Mouse (Mus musculus): ENCODE results near the gene Ttc28. TPM values are rescaled to one million over a fixed set of nuclear protein-coding genes. Genes with fewer than 3 reads are reported as not detected.

Gene Ttc28
- polyA plus RNA-seq, 2 experiments, result 0.48 to 0.81 TPM

DNA sequence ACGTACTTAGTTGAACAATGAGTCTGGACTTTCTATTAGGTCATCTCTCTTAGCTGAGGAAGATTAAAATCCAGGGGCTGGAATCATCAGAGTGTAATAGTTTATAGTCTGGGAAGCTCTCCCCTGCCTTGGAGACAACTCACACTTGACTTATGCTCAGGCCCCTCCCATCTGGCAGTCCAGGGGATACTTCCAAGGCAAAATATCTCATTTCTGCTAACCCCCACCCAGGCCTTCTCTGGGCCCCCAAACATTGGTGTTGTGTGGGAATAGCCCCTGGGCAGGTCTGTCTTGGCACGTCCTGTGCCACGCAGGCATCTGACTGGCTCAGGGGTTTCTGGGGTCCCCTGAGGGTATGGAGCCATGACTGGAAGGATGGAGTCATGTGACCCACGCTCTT lies 275.7 kb downstream of the Ttc28 start:
- Histone ChIP-seq H3K4me1 (replicated peaks; ENCODE audit: control insufficient read depth in 2 of 2, insufficient read depth in 2 of 2, low read length in 1 of 2) (no peaks in the 10 kb centered on the region), H3K4me2 (ENCODE audit: low read depth) (no peak overlapping the region), H3K27ac (no peak overlapping the region), H3K9ac (replicated peaks) (no peak overlapping the region), H3K27me3 (ENCODE audit: control insufficient read depth, insufficient read depth, low read length) (no peaks in the 10 kb centered on the region), H3K9me3 (ENCODE audit: control insufficient read depth, low read length) (no peaks in the 10 kb centered on the region), H3K4me3 (ENCODE audit: insufficient read depth in 1 of 2, low read depth in 2 of 2, low read length in 2 of 2) (no peak overlapping the region), H3K36me3 (replicated peaks; ENCODE audit: control insufficient read depth, insufficient read depth, low read depth) (no peaks in the 10 kb centered on the region)
- no peak for TF ChIP-seq EP300 (IDR thresholded peaks at IDR 0.05; ENCODE audit: low read depth)
- 66% methylated on average over 4 of the region's 4 CpGs for WGBS (ENCODE audit: insufficient replicate concordance)
- DNase-seq (ENCODE audit: low read depth in 3 of 3, low spot score in 3 of 3) (no peak), ATAC-seq (ENCODE audit: insufficient read depth) (no peak)

DNA sequence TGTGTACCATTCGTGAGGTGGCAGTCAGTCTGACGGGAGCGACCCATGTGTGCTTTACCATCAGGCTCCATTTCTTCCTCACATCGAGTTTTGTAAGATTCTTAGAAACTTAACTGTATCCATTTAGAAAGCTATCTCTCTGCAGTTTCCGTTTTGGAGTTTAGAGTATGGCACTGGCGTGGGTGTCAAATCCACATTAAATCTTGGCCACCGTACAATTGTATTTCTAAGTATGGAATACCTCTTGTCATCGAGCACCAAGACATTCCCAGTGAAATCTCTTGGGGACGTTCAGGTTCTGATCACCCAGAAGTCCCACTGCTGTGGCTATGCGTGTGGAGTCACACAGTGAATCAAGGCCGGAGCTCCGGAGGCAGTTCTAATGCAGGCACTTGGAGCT lies 276.3 kb downstream of the Ttc28 start:
- Histone ChIP-seq H3K4me3 (ENCODE audit: insufficient read depth in 1 of 2, low read depth in 2 of 2, low read length in 2 of 2) (no peak overlapping the region), H3K36me3 (replicated peaks; ENCODE audit: control insufficient read depth, insufficient read depth, low read depth) (no peaks in the 10 kb centered on the region), H3K27ac (no peak overlapping the region), H3K4me2 (ENCODE audit: low read depth) (no peak overlapping the region), H3K9ac (replicated peaks) (no peak overlapping the region), H3K9me3 (ENCODE audit: control insufficient read depth, low read length) (no peaks in the 10 kb centered on the region), H3K27me3 (ENCODE audit: control insufficient read depth, insufficient read depth, low read length) (no peaks in the 10 kb centered on the region), H3K4me1 (replicated peaks; ENCODE audit: control insufficient read depth in 2 of 2, insufficient read depth in 2 of 2, low read length in 1 of 2) (no peaks in the 10 kb centered on the region)
- TF ChIP-seq CTCF (IDR thresholded peaks at IDR 0.05; ENCODE audit: low read depth), result no peak
- no peak for TF ChIP-seq EP300 (IDR thresholded peaks at IDR 0.05; ENCODE audit: low read depth)
- no peak for ATAC-seq (ENCODE audit: insufficient read depth)
- 54% methylated on average over 12 of the region's 12 CpGs for WGBS (ENCODE audit: insufficient replicate concordance)
- DNase-seq (ENCODE audit: low read depth in 3 of 3, low spot score in 3 of 3), result no peak

- Histone ChIP-seq H3K36me3 (replicated peaks; ENCODE audit: control insufficient read depth, insufficient read depth, low read depth) (no peaks in the 10 kb centered on the region), H3K9ac (replicated peaks) (no peak overlapping the region), H3K4me1 (replicated peaks; ENCODE audit: control insufficient read depth in 2 of 2, insufficient read depth in 2 of 2, low read length in 1 of 2) (no peaks in the 10 kb centered on the region), H3K27me3 (ENCODE audit: control insufficient read depth, insufficient read depth, low read length) (no peaks in the 10 kb centered on the region), H3K4me2 (ENCODE audit: low read depth) (no peak overlapping the region), H3K9me3 (ENCODE audit: control insufficient read depth, low read length) (no peaks in the 10 kb centered on the region), H3K27ac (no peak overlapping the region), H3K4me3 (ENCODE audit: insufficient read depth in 1 of 2, low read depth in 2 of 2, low read length in 2 of 2) (no peak overlapping the region)
- DNase-seq (ENCODE audit: low read depth in 3 of 3, low spot score in 3 of 3) (no peak), ATAC-seq (ENCODE audit: insufficient read depth) (no peak)
- TF ChIP-seq EP300 (IDR thresholded peaks at IDR 0.05; ENCODE audit: low read depth), result no peak
- no peak for TF ChIP-seq CTCF (IDR thresholded peaks at IDR 0.05; ENCODE audit: low read depth)
- 61% methylated on average over 9 of the region's 9 CpGs for WGBS (ENCODE audit: insufficient replicate concordance)
Observed at GRCm38 (mm10) chr5:111158266-111158665, 278.7 kb downstream of the Ttc28 start.

DNA sequence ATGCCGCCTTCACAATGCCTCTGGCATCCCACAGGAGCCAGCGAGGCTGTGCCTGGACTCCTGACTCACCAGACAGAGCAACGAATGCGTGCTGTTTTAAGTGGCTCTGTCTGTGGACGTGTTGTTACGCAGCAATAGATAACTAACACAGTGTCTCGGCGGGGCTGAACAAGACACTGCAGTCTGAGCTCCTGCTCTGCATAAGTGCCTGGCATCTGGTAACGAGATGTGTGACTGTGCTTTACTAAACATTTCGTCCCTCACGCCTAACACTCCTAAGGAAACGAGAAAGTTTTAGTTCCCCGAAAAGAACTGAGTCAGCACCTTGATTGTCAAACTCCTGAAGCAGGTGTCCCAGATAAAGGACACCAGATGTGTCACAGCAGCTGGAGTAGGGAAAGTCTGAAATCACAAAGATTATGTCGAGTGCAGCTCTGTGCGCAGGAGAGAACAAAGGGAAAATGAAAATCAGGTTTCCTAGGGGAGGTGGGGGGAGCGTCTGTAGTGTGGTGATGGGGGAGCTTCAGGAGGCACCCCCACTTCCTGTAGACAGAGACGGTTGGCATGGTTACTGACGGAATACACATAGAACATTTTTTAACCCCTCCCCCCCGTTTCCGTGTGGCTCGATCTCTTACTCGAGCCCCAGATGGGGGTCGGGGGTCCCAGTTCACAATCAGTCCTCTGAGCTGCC lies 280.2 kb downstream of the Ttc28 start:
- Histone ChIP-seq H3K4me1 (replicated peaks; ENCODE audit: control insufficient read depth in 2 of 2, insufficient read depth in 2 of 2, low read length in 1 of 2) (no peaks in the 10 kb centered on the region), H3K9me3 (ENCODE audit: control insufficient read depth, low read length) (no peaks in the 10 kb centered on the region), H3K9ac (replicated peaks) (no peak overlapping the region), H3K27ac (no peak overlapping the region), H3K4me3 (ENCODE audit: insufficient read depth in 1 of 2, low read depth in 2 of 2, low read length in 2 of 2) (no peak overlapping the region), H3K36me3 (replicated peaks; ENCODE audit: control insufficient read depth, insufficient read depth, low read depth) (no peaks in the 10 kb centered on the region), H3K27me3 (ENCODE audit: control insufficient read depth, insufficient read depth, low read length) (no peaks in the 10 kb centered on the region), H3K4me2 (ENCODE audit: low read depth) (no peak overlapping the region)
- no peak for TF ChIP-seq CTCF (IDR thresholded peaks at IDR 0.05; ENCODE audit: low read depth)
- TF ChIP-seq EP300 (IDR thresholded peaks at IDR 0.05; ENCODE audit: low read depth), result no peak
- DNase-seq (ENCODE audit: low read depth in 3 of 3, low spot score in 3 of 3) (no peak), ATAC-seq (ENCODE audit: insufficient read depth) (no peak)
- 33% methylated on average over 23 of the region's 23 CpGs for WGBS (ENCODE audit: insufficient replicate concordance)

DNA sequence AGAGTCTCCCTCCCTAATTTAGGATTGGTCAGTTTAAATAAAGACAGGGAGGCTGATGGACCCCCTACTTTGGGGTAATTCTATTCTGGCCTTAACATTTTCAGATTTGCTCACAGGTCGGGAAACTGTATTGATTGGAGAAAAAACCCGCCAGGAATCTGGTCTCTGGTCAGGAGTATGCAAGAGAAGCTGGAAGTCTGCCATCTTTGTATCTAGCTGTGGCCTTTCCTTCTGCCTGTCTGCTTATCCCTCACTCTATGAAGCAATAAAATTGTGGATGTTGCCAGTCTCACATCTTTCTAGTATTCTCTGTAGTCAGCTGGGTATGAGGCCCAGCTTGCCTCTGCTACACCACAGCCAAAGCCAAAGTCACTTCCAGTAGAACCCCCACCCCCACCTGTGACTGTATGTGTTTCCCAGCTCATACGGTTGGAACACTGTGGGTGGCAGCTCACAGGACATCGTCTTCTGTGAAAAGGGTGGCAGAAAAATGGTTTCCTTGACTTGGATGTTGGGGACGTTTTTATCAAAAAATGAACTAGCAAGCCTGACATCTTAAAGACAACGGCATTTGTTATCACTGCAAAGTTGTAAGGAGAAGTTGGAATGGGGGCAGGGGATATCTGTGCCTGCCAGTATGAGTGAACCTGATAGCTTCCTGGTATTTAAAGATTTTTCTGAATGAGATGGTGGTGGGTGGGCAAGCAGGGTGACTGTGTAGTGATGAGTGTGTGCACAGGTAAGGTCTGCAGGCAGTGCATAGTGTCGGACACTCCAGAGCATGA lies 281.7 kb downstream of the Ttc28 start:
- TF ChIP-seq EP300 (IDR thresholded peaks at IDR 0.05; ENCODE audit: low read depth) (no peak), CTCF (IDR thresholded peaks at IDR 0.05; ENCODE audit: low read depth) (no peak)
- WGBS (ENCODE audit: insufficient replicate concordance), result 31% methylated on average over 7 of the region's 7 CpGs
- Histone ChIP-seq H3K36me3 (replicated peaks; ENCODE audit: control insufficient read depth, insufficient read depth, low read depth) (no peaks in the 10 kb centered on the region), H3K27ac (no peak overlapping the region), H3K4me2 (ENCODE audit: low read depth) (no peak overlapping the region), H3K4me3 (ENCODE audit: insufficient read depth in 1 of 2, low read depth in 2 of 2, low read length in 2 of 2) (no peak overlapping the region), H3K9ac (replicated peaks) (no peak overlapping the region), H3K4me1 (replicated peaks; ENCODE audit: control insufficient read depth in 2 of 2, insufficient read depth in 2 of 2, low read length in 1 of 2) (no peaks in the 10 kb centered on the region), H3K27me3 (ENCODE audit: control insufficient read depth, insufficient read depth, low read length) (no peaks in the 10 kb centered on the region), H3K9me3 (ENCODE audit: control insufficient read depth, low read length) (no peaks in the 10 kb centered on the region)
- ATAC-seq (ENCODE audit: insufficient read depth), result no peak
- DNase-seq (ENCODE audit: low read depth in 3 of 3, low spot score in 3 of 3), result no peak
